Mouse (Mus musculus) embryonic facial prominence, embryonic 11.5 days (tissue): ENCODE measurements at regions not wholly inside any gene's neighbourhood (a gene's known extent, or its start where the extent isn't known, plus 50 kb on each side); places are given as distances from the start of the nearest gene placed in this dataset.

ENCODE experiments used
- ATAC-seq: fragments of 200-750 bp; cut with Nextera tagmentation; replicated peaks from 2 replicates; pipeline ENCODE4 v1.8.0; 2017; ENCODE audit warnings: low read depth; ENCODE audit not compliant: insufficient number of reproducible peaks, low FRiP score, low TSS enrichment
- DNase-seq: peaks from one replicate; pipeline ENCODE4 v3.0.0-alpha.2; 2015; ENCODE audit warnings: low spot score
- H3K27ac ChIP-seq: fragments of 300-500 bp; sonication (generic); replicated peaks from 2 replicates; pipeline ENCODE4 v1.5.1; 2014; ENCODE audit warnings: mild to moderate bottlenecking, low read depth, low read length, control low read depth
- H3K27me3 ChIP-seq: fragments of 300-500 bp; sonication (generic); 2 replicates; pipeline ENCODE4 v1.6.1; 2014; ENCODE audit warnings: mild to moderate bottlenecking, low read length, moderate library complexity, mixed read lengths; ENCODE audit not compliant: control insufficient read depth, insufficient read depth
- H3K36me3 ChIP-seq: fragments of 300-500 bp; sonication (generic); replicated peaks from 2 replicates; pipeline ENCODE4 v1.6.1; 2014; ENCODE audit warnings: low read depth, mild to moderate bottlenecking, low read length, moderate library complexity, mixed read lengths; ENCODE audit not compliant: control insufficient read depth, insufficient read depth
- H3K4me1 ChIP-seq: fragments of 300-500 bp; sonication (generic); 2 replicates; pipeline ENCODE4 v1.6.1; 2014; ENCODE audit warnings: low read length, mixed read lengths; ENCODE audit not compliant: control insufficient read depth, insufficient read depth
- H3K4me2 ChIP-seq: fragments of 300-500 bp; sonication (generic); 2 replicates; pipeline ENCODE4 v1.6.1; 2014; ENCODE audit warnings: low read depth, mild to moderate bottlenecking, control low read depth, low read length, moderate library complexity
- H3K4me3 ChIP-seq: fragments of 300-500 bp; sonication (generic); 2 replicates; pipeline ENCODE4 v1.5.1; 2014; ENCODE audit warnings: low read depth, low read length, control low read depth
- H3K9ac ChIP-seq: fragments of 300-500 bp; sonication (generic); replicated peaks from 2 replicates; pipeline ENCODE4 v1.6.1; 2014; ENCODE audit warnings: mild to moderate bottlenecking, control low read depth, low read length
- H3K9me3 ChIP-seq: fragments of 300-500 bp; sonication (generic); replicated peaks from 2 replicates; pipeline ENCODE4 v1.6.1; 2016; ENCODE audit warnings: mild to moderate bottlenecking, low read length, inconsistent platforms, mixed read lengths; ENCODE audit not compliant: control insufficient read depth
- WGBS: fragments of 180-500 bp; shearing (Covaris S2); extraction: QIAGEN DNeasy Blood & Tissue Kit; methylation state at CpG from one replicate; pipeline ENCODE4 v1.1.7; 2014; 5-methylcytosine and 5-hydroxymethylcytosine counted together

DNA sequence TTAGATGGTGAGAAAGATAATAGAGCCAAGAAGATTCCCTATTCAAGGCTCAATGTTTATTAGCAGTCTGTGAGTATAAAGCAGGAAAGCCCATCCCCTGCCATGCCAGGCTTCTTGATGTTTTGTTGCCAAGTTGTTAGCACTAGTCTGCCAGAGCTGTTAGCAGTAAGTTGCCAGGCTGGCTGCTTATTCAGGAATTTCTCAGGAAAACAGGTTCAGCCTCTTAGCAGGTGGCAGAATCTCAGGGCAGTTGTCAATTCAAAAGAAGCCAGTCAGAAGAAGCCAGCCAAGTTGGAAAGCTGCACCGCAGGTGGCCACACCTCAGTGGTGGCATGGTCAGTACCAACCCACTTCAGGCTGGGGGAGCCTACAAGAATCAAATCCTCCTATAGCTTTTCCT lies 221.6 kb downstream of the Zpld1 start:
- Histone ChIP-seq H3K4me2 (no peak overlapping the region), H3K4me3 (no peak overlapping the region), H3K27ac (no peak overlapping the region), H3K4me1 (no peaks in the 10 kb centered on the region), H3K36me3 (no peaks in the 10 kb centered on the region), H3K9ac (no peak overlapping the region), H3K9me3 (no peaks in the 10 kb centered on the region), H3K27me3 (no peaks in the 10 kb centered on the region)
- WGBS: 68% methylated on average over 1 of the region's 1 CpGs
- ATAC-seq (no peak), DNase-seq (no peak)

DNA sequence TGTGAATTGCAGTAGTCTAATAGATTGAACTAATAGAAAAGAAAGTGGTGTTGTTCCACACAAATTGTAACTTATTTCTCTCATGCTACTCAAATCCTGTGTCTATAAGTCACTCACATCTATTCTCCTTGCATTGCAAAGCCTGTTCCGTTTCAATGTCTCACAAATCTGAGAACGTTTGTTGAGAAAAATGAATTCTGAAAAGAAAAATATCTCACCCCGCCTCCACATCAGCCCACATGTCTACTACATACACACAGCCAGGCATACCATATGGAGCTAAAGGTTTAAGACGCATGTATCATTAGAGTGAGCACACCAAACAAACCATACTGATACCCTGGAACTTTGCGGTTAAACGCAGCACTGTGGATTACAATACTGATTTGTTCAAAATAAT lies 258.0 kb downstream of the Zpld1 start:
- 93% methylated on average over 6 of the region's 6 CpGs for WGBS
- ATAC-seq: no peak

DNA sequence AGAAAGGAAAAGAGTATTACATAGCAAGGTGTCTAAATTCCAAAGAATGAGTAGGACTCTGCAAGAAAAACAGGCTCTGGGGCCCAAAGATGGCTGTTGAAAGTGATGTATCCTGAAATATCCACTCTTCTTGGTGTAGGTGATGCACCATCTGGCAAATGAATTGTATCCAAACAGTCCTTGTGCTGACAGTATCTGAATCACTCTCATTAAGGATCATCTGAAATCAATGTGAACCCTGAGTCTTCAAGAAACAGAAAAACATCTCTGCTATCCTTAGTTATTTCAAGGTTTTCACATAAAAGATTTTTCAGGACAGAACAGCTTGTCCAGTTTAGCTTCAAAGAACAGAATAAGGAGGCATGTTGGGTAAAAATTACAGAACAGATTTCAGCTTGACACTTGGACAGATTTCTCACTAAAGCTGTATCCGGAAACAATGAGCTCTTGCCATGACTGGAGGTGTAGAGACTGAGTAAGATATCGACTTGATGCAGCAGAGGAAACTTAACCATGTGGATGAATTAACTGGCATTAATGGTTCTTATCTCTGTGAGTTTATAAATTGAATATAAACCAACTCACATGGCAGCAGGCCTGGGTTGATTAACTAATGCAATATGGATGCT lies 296.0 kb downstream of the Zpld1 start:
- H3K4me1 ChIP-seq: no peaks in the 10 kb centered on the region
- no peak overlapping the region for H3K9ac ChIP-seq
- no peak overlapping the region for H3K27ac ChIP-seq
- no peaks in the 10 kb centered on the region for H3K27me3 ChIP-seq
- no peak for ATAC-seq
- 78% methylated on average over 2 of the region's 2 CpGs for WGBS
- no peak overlapping the region for H3K4me2 ChIP-seq
- no peaks in the 10 kb centered on the region for H3K36me3 ChIP-seq
- H3K9me3 ChIP-seq: no peaks in the 10 kb centered on the region
- no peak for DNase-seq
- no peak overlapping the region for H3K4me3 ChIP-seq

More for the DNA sequence above, 258.0 kb downstream of the Zpld1 start:
- H3K36me3 ChIP-seq: no peaks in the 10 kb centered on the region
- H3K27ac ChIP-seq: no peak overlapping the region
- H3K9me3 ChIP-seq: no peaks in the 10 kb centered on the region
- H3K4me2 ChIP-seq: no peak overlapping the region
- no peak for DNase-seq
- no peaks in the 10 kb centered on the region for H3K27me3 ChIP-seq
- no peaks in the 10 kb centered on the region for H3K4me1 ChIP-seq
- H3K9ac ChIP-seq: no peak overlapping the region
- no peak overlapping the region for H3K4me3 ChIP-seq

DNA sequence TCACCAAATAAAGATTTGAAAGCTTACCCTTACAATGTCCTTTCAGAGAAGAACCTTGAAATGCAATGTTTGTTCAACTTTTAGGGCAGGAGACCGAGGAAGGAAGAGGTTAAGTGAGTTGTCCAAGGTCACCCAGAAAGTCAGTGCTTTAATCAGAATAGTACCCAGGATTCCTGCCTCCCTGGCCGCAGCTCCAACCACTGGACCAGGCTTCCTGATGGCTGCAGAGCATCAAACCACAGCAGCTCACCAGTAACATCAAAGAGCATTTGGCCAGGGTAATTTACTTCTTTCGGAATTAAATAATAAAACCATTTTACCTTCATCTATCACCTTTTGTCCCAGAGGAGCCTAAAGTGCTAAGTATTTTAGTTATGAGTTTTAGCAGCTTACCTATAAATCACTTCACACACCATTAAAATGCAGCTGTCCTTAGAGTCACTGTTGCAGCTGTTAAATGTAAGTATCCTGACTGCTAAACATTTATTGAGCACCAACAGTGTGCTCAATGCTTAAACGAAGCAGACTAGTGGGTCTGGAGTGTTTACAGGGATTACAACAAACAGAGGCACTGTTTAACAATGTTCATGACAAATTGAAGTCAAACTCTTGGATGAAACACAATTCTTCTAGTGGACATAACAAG lies 306.1 kb downstream of the Zpld1 start:
- WGBS: 65% methylated on average over 4 of the region's 4 CpGs
- no peak for DNase-seq
- Histone ChIP-seq H3K36me3 (no peaks in the 10 kb centered on the region), H3K27me3 (no peaks in the 10 kb centered on the region), H3K27ac (no peak overlapping the region), H3K9me3 (no peaks in the 10 kb centered on the region), H3K4me2 (no peak overlapping the region), H3K4me3 (no peak overlapping the region), H3K9ac (no peak overlapping the region), H3K4me1 (no peaks in the 10 kb centered on the region)
- no peak for ATAC-seq

DNA sequence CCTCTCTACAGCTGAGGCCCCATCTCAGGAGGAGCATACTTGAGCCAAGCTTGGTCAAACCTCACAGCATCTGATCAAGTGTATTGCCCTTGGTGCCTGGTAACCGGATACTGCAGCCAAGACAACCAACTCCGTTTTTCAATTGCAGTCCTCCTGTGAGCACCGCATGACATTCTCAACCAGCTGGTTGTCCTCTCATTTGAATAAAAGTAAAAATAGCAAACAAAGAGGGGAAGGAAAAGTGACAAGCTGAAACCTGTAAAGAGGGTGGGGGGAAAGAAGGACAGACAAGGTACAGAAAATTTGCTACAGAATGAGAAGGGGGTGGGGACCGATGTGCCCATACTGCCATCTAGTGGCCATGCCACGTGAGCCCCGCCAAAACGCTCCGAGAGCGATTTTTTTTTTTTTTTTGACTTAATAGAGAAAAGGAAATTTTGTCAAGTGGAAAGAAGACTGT lies 314.0 kb downstream of the Zpld1 start:
- DNase-seq (peak; percentile 75), ATAC-seq (no peak)
- Histone ChIP-seq H3K4me2 (peak overlapping the region; percentile 21; the same call in 1 of the 2 replicates), H3K4me1 (no peaks in the 10 kb centered on the region), H3K9ac (no peak overlapping the region), H3K27me3 (no peaks in the 10 kb centered on the region), H3K4me3 (no peak overlapping the region), H3K36me3 (no peaks in the 10 kb centered on the region), H3K27ac (no peak overlapping the region), H3K9me3 (no peaks in the 10 kb centered on the region)
- WGBS: 3% methylated on average over 9 of the region's 9 CpGs

DNA sequence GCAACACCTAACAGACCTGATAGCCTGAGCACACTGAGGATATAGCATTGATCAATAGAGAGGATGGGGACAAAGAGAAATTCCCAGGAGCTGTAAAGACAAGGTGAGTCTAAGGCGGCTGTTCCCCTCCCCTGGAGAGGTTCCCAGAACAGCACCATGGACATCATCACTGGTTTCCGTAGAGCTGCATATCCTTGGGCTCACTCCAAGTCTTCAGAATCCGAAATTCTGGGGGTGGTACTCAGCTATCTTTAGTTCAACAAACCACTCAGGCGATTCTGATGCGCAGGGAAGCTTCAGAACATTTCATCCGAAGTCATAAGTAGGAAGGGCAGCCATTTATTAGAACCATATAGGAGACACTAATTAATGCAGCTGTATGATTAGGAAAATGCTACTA lies 327.4 kb downstream of the Zpld1 start:
- H3K4me2 ChIP-seq: no peak overlapping the region
- DNase-seq (no peak), ATAC-seq (no peak)
- H3K27me3 ChIP-seq: no peaks in the 10 kb centered on the region
- H3K4me3 ChIP-seq: no peak overlapping the region
- no peak overlapping the region for H3K9ac ChIP-seq
- WGBS: 81% methylated on average over 6 of the region's 6 CpGs
- no peaks in the 10 kb centered on the region for H3K9me3 ChIP-seq
- no peaks in the 10 kb centered on the region for H3K36me3 ChIP-seq
- no peak overlapping the region for H3K27ac ChIP-seq
- no peaks in the 10 kb centered on the region for H3K4me1 ChIP-seq

DNA sequence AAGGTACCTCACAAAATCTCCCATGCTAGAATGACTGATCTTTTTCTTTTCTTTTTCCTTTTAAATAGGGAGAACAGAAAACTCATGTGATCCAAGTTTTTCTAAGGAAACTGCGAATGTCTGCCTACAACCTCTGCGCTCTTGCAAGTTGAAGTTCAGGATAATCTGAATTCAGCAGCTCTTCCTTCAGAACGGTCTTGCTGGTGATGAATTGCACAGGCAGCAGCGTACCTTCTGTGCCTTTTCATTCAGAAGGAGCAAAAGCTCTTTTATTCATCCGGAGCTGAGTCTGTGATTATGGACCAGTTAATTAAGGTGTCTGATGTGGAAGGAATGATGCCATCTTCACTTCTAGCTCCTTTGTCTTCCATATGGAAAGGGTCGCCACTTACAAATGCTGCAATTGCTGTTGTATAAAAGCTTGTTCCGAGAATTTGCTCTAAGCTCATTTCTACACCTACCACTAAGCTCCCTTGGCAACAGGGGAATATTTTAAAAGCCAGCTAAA lies 353.9 kb downstream of the Zpld1 start:
- Histone ChIP-seq H3K36me3 (no peaks in the 10 kb centered on the region), H3K4me1 (no peaks in the 10 kb centered on the region), H3K27me3 (no peaks in the 10 kb centered on the region), H3K4me2 (no peak overlapping the region), H3K9me3 (no peaks in the 10 kb centered on the region), H3K4me3 (no peak overlapping the region), H3K27ac (no peak overlapping the region), H3K9ac (no peak overlapping the region)
- DNase-seq (no peak), ATAC-seq (no peak)
- 82% methylated on average over 7 of the region's 7 CpGs for WGBS

DNA sequence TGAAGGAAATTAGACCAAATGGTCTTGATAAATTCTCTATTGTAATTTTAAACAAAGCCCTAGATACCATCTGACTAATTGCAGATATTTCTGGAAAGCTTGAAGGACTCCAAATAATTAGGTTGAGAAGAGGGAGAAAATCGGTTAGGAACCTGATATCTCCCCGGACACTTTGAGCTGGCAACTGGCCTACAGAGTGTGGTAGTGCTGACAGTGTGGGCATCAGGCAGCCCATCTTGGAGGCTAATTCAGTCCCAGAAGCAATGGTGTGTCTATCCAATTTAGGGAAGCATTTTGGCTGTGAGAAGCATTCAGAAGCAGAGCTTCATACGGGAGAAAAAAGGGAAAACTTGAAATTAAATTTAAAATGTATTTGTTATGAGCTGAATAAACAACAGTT lies 369.5 kb downstream of the Zpld1 start:
- H3K4me2 ChIP-seq: no peak overlapping the region
- 78% methylated on average over 3 of the region's 3 CpGs for WGBS
- no peak overlapping the region for H3K9ac ChIP-seq
- H3K9me3 ChIP-seq: no peaks in the 10 kb centered on the region
- H3K4me1 ChIP-seq: no peaks in the 10 kb centered on the region
- H3K27me3 ChIP-seq: no peaks in the 10 kb centered on the region
- H3K4me3 ChIP-seq: no peak overlapping the region
- DNase-seq (no peak), ATAC-seq (no peak)
- H3K27ac ChIP-seq: no peak overlapping the region
- H3K36me3 ChIP-seq: no peaks in the 10 kb centered on the region
